Mouse (Mus musculus) brain, embryonic 14.5 days (tissue): ENCODE measurements around the gene Prss36.

Experiments
- CTCF ChIP-seq: fragments of 200-500 bp; IDR thresholded peaks from 2 replicates; pipeline ENCODE4 v1.5.1; 2012; ENCODE audit warnings: inconsistent platforms, mild to moderate bottlenecking, moderate library complexity, borderline replicate concordance; ENCODE audit not compliant: insufficient read depth, insufficient read length; ENCODE audit errors: extremely low read depth
- POLR2A ChIP-seq: fragments of 200-500 bp; IDR thresholded peaks from 2 replicates; pipeline ENCODE4 v1.6.1; 2012; ENCODE audit warnings: mild to moderate bottlenecking, inconsistent platforms, borderline replicate concordance; ENCODE audit not compliant: poor library complexity, insufficient read depth, insufficient read length, severe bottlenecking; ENCODE audit errors: extremely low read depth

DNA sequence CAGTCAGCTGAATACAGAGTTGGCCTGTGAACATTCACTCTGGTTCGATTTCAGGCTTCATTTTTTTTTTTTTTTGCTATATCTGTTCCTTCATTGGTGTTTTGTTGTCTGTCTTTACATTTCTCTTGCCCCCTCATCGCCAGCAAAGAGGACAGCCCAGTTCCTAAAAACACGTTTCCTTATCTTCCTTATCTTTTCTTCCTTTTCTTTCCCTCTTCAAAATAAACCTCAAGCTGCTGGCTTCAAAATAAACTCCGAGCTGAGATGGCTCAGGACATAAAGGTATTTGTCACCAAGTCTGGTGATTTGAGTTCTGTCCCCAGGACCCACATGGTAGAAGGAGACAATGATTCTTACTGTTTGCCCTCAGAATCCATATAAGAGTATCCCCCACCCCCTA lies 33.6 kb downstream of the Prss36 start:
- TF ChIP-seq CTCF (no peak), POLR2A (no peak)
